Mouse (Mus musculus) midbrain, embryonic 10.5 days (tissue): Measurements from ENCODE around the gene Rela. TPM values are rescaled to one million over a fixed set of nuclear protein-coding genes. Genes with fewer than 3 reads are reported as not detected.

Experiments used
- DNase-seq: peaks from one replicate; pipeline ENCODE4 v3.0.0-alpha.2; 2017; ENCODE audit warnings: low spot score
- H3K27ac ChIP-seq: fragments of 300-500 bp; sonication (generic); replicated peaks from 2 replicates; pipeline ENCODE4 v1.5.1; 2016; ENCODE audit warnings: mild to moderate bottlenecking
- H3K27me3 ChIP-seq: fragments of 300-500 bp; sonication (generic); 2 replicates; pipeline ENCODE4 v1.6.1; 2016; ENCODE audit warnings: low read depth, mild to moderate bottlenecking; ENCODE audit not compliant: poor library complexity, severe bottlenecking
- H3K36me3 ChIP-seq: fragments of 300-500 bp; sonication (generic); 2 replicates; pipeline ENCODE4 v1.6.1; 2016; ENCODE audit warnings: mild to moderate bottlenecking, moderate library complexity
- H3K4me1 ChIP-seq: fragments of 300-500 bp; sonication (generic); 2 replicates; pipeline ENCODE4 v1.6.1; 2016
- H3K4me3 ChIP-seq: fragments of 300-500 bp; sonication (generic); 2 replicates; pipeline ENCODE4 v1.5.1; 2016; ENCODE audit warnings: mild to moderate bottlenecking, moderate library complexity
- H3K9me3 ChIP-seq: fragments of 300-500 bp; sonication (generic); replicated peaks from 2 replicates; pipeline ENCODE4 v1.6.1; 2016; ENCODE audit warnings: mild to moderate bottlenecking
- WGBS: fragments of 180-500 bp; shearing (Covaris S2); methylation state at CpG from one replicate; pipeline ENCODE4 v1.1.7; 2016; 5-methylcytosine and 5-hydroxymethylcytosine counted together
- polyA plus RNA-seq: library from polyadenylated mRNA; unstranded; fragments of >200 nt; fragmentation: Nextera tagmentation; extraction: Ambion mirVana; gene quantifications from 2 replicates; pipeline ENCODE4 v1.2.1, GENCODE M21; 2016

The Rela gene
- polyA plus RNA-seq, 1 experiment from 2014 or later = 28.7 TPM

DNA sequence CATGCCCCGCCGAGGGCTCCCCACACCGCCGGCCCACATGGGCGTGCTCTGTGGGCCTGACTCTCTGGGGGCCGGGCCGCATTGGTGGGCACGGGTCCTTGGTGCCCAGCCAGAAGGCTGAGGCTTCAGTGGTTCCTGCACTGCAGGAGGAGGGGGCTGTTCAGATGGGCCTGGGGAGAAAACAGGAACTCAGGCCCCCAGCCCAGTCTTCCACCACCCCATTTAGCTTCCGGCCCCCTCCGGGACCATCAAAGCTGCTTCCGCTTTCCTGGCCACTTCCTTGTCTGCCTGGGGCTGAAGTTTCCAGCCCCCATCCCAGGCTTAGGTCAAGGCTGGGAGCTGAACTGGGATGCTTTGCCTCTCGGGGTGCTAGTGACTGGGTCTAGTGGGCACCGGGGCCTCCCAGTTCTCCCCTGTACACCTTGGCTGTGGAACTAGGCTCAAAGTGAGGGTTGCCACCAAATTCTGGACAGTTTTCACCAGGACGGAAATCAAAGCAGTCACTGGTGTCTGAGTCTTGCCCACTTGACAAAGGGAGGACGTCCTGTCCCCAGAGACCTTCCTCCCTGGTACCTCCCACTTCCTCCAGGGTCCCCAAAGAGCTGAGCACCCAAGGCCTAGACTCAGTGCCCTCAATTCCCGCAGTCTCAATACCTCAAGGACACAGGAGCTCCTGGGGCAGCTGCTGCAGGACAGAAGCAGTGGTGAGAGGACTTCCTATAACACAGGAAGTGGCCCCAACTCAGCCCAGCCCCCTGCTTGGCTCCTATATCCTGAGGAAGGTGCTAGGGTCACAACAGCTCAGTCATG, 23.9 kb downstream of the Rela start:
- peak overlapping the region; percentile 23; the same call in 1 of the 2 replicates for H3K4me3 ChIP-seq
- H3K4me1 ChIP-seq = peaks cover 31% of the 10 kb centered on the region
- WGBS = 87% methylated on average over 16 of the region's 16 CpGs
- H3K36me3 ChIP-seq = peaks cover 37% of the 10 kb centered on the region
- no peaks in the 10 kb centered on the region for H3K9me3 ChIP-seq
- peak overlapping the region; percentile 57 for H3K27ac ChIP-seq
- DNase-seq = no peak
- H3K27me3 ChIP-seq = peaks cover 10% of the 10 kb centered on the region

DNA sequence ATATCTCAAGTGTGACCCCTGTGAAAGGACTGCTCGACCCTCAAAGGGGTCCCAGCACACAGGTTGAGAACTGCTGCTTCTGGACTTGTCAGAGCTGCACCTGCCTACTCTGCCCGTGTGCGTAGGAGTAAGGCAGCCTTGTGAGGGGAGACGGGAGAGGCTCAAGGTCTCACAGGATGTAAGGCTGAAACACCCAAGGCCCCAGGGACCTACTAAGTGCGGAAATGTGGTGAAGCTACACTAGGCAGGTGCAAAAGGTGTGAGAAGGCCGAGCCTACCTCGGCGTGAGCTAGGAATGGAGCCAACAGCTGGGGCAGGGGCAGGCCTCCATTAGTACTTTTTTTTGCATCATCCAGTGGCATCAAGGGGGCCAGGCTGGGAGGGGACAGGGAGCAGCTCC, 25.0 kb downstream of the Rela start:
- Histone ChIP-seq H3K4me1 (peaks cover 31% of the 10 kb centered on the region), H3K9me3 (no peaks in the 10 kb centered on the region), H3K27ac (peak overlapping the region; percentile 82), H3K4me3 (peak overlapping the region; percentile 57), H3K27me3 (no peaks in the 10 kb centered on the region), H3K36me3 (peaks cover 40% of the 10 kb centered on the region)
- WGBS = 86% methylated on average over 8 of the region's 8 CpGs
- no peak for DNase-seq

- Histone ChIP-seq H3K4me3 (peak within 1 kb of the TSS; percentile 57), H3K27me3 (no peaks in the 10 kb centered on the region), H3K27ac (peak within 1 kb of the TSS; percentile 82), H3K36me3 (peaks cover 46% of the 10 kb centered on the region), H3K4me1 (peaks cover 31% of the 10 kb centered on the region), H3K9me3 (no peaks in the 10 kb centered on the region)
- under 1% methylated on average over 32 of the region's 32 CpGs for WGBS
- peak; percentile 89 for DNase-seq
Measured at GRCm38 (mm10) chr19:5662981-5663913, 26.0 kb downstream of the Rela start, which contains the start of gene Sipa1. TSS of gene Sipa1 (minus strand) at chr19:5663707.

DNA sequence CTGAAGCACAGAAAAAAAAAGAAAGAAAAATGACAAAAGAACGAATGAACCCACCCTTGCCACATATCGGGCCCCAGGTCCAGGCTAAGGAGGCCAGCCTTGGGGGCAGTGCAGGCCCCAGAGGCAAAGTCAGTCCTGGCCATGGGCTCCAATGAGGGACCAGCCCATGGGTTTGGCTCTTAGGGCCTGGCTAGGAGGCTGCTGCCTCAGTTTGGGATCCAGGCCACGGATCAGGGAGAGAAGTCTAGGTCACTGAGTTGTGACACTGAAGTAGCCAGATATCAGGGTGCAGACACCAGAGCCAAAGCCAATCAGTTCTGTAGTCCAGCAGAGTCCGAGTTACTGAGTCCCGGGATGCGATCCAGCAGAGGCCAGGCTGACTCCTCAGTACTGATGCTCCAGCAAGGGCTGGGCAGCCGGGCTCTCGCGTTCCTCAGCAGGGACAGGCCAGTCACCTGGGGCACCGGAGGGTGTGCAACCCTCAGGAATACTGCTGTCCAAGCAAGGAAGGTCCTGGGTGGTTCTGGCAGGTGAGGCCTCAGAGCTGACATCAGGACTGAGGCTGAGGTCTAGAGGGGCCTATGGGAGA, 27.5 kb downstream of the Rela start:
- H3K9me3 ChIP-seq = no peaks in the 10 kb centered on the region
- no peak for DNase-seq
- H3K36me3 ChIP-seq = peaks cover 54% of the 10 kb centered on the region
- H3K27ac ChIP-seq = 0 out of 2 replicates have a peak overlapping the region, but pooled peaks have one; percentile 23
- no peaks in the 10 kb centered on the region for H3K27me3 ChIP-seq
- WGBS = 92% methylated on average over 10 of the region's 10 CpGs
- no peak overlapping the region; the same call in 1 of the 2 replicates for H3K4me3 ChIP-seq
- peaks cover 31% of the 10 kb centered on the region for H3K4me1 ChIP-seq

DNA sequence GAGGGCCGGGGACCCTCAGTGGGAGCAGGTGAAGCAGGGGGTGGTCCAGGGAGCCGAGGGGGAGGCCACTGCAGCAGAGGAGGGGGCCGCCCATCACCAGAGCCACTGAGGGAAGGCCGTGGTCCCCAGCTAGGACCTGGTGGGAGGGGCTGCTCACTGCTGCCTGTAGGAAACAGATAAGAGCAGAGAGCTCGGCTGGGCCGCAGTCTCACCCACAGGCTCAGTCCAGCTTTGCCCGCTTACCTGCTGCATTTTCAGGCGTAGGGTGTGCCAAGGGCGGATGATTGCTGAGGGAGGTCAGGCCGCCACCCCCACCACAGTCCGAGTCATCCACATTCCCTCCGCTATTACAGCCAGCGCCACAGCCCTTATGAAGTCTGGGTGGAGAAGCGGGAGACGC, 28.2 kb downstream of the Rela start:
- Histone ChIP-seq H3K27me3 (no peaks in the 10 kb centered on the region), H3K4me1 (peaks cover 31% of the 10 kb centered on the region), H3K27ac (peak overlapping the region; percentile 55; the same call in 1 of the 2 replicates), H3K9me3 (no peaks in the 10 kb centered on the region), H3K36me3 (peaks cover 61% of the 10 kb centered on the region), H3K4me3 (no peak overlapping the region)
- DNase-seq = no peak
- WGBS = 91% methylated on average over 15 of the region's 15 CpGs

DNA sequence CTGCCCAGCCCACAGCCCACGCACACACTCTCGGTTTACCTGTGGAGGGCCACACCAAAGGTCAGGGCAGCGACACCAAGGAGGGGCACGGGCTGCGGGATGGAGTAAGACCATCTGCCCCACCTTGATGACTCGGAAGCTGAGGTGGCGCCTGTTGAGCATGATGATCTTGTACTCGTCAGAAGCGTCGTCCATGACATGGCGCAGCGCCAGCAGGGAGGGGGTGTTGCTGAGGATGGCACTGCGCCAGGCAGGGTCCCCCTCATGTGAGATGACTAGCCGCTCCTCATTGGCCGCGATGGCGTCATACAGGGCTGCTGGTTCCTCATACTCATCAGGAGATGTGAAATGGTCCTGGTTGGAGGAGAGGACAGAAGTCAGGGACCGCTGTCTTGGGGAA, 29.1 kb downstream of the Rela start:
- Histone ChIP-seq H3K4me1 (peaks cover 28% of the 10 kb centered on the region), H3K27me3 (no peaks in the 10 kb centered on the region), H3K4me3 (peak overlapping the region; percentile 14; the same call in 1 of the 2 replicates), H3K36me3 (peaks cover 71% of the 10 kb centered on the region), H3K9me3 (no peaks in the 10 kb centered on the region), H3K27ac (no peak overlapping the region)
- WGBS = 97% methylated on average over 18 of the region's 18 CpGs
- DNase-seq = no peak

GRCm38 (mm10) chr19:5668372-5668771, 31.1 kb downstream of the Rela start:
- Histone ChIP-seq H3K27me3 (no peaks in the 10 kb centered on the region), H3K4me1 (peaks cover 16% of the 10 kb centered on the region), H3K27ac (no peak overlapping the region), H3K4me3 (no peak overlapping the region), H3K9me3 (no peaks in the 10 kb centered on the region), H3K36me3 (peaks cover 90% of the 10 kb centered on the region)
- WGBS = 94% methylated on average over 4 of the region's 4 CpGs
- no peak for DNase-seq

- no peak for DNase-seq
- 91% methylated on average over 4 of the region's 4 CpGs for WGBS
- no peak overlapping the region for H3K27ac ChIP-seq
- H3K4me3 ChIP-seq = no peak overlapping the region
- peaks cover 98% of the 10 kb centered on the region for H3K36me3 ChIP-seq
- no peaks in the 10 kb centered on the region for H3K9me3 ChIP-seq
- H3K4me1 ChIP-seq = no peaks in the 10 kb centered on the region
- H3K27me3 ChIP-seq = no peaks in the 10 kb centered on the region
Measured at GRCm38 (mm10) chr19:5680432-5680831, 43.1 kb downstream of the Rela start.

GRCm38 (mm10) chr19:5684236-5684635, 47.0 kb downstream of the Rela start:
- Histone ChIP-seq H3K27me3 (no peaks in the 10 kb centered on the region), H3K36me3 (peaks cover 80% of the 10 kb centered on the region), H3K9me3 (no peaks in the 10 kb centered on the region), H3K4me1 (peaks cover 15% of the 10 kb centered on the region), H3K4me3 (no peak overlapping the region; the same call in 1 of the 2 replicates), H3K27ac (no peak overlapping the region)
- WGBS = 93% methylated on average over 12 of the region's 12 CpGs
- no peak for DNase-seq

GRCm38 (mm10) chr19:5684985-5685384, 47.7 kb downstream of the Rela start:
- Histone ChIP-seq H3K9me3 (no peaks in the 10 kb centered on the region), H3K27ac (no peak overlapping the region), H3K36me3 (peaks cover 72% of the 10 kb centered on the region), H3K27me3 (no peaks in the 10 kb centered on the region), H3K4me1 (peaks cover 22% of the 10 kb centered on the region), H3K4me3 (peak overlapping the region; percentile 18; the same call in 1 of the 2 replicates)
- WGBS = 90% methylated on average over 13 of the region's 13 CpGs
- DNase-seq = no peak

DNA sequence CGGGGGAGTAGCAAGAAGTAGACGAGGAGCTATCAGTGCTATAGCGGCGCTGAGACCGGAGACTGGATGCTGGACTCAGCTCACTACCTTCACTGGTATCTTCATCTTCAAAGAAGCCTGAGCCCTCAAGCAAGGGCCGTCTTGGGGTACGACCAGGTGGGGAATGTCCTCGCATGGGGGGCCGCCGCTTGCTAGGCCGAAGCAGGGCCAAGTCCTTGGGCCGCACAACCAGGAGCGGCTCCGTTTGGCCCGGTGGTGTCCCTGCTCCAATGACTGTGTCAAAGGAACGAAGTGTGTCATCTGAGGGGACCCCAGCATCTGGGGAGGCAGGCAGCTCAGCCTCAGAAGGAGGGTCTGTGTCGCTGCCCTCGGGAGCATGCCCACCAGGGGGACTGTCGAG, 48.1 kb downstream of the Rela start:
- DNase-seq = no peak
- H3K27ac ChIP-seq = no peak overlapping the region
- no peaks in the 10 kb centered on the region for H3K27me3 ChIP-seq
- 95% methylated on average over 19 of the region's 19 CpGs for WGBS
- H3K4me1 ChIP-seq = peaks cover 27% of the 10 kb centered on the region
- H3K4me3 ChIP-seq = peak overlapping the region; percentile 18; the same call in 1 of the 2 replicates
- H3K9me3 ChIP-seq = no peaks in the 10 kb centered on the region
- peaks cover 69% of the 10 kb centered on the region for H3K36me3 ChIP-seq

- Histone ChIP-seq H3K9me3 (no peaks in the 10 kb centered on the region), H3K4me3 (no peak overlapping the region), H3K4me1 (peaks cover 31% of the 10 kb centered on the region), H3K27ac (no peak overlapping the region), H3K27me3 (no peaks in the 10 kb centered on the region), H3K36me3 (peaks cover 69% of the 10 kb centered on the region)
- no peak for DNase-seq
- 92% methylated on average over 11 of the region's 11 CpGs for WGBS
Measured at GRCm38 (mm10) chr19:5685861-5686260, 48.6 kb downstream of the Rela start.
